In the genomic region with DNA sequence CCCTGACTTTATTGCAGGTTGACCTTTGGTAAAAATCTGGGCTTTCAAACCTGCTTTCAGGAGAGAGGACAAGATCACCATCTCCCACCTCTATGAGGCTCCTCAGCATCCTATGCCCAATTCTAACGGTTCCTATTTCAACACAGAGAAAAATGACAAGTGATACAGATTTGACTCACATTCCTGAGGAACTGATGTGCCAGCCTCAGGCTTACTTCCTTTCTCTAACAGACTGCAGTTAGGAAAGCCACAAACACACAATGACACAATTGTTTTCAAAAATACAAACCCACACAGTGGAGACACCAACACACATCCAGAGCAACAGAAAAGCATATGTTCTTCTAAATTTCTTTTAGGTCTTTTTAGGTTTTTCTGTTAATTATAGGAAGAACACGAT, we compare ENCODE assay signal across 1 mouse cellular context.
TF ChIP-seq lines count a peak whose summit lies in the region.

No protein-coding gene starts in this region.

TF ChIP-seq in myocyte, 11 proteins besides CTCF, POLR2A, EP300 and RAD21 (continued from another document):
- no peak for TF ChIP-seq USF1 (IDR thresholded peaks at IDR 0.05; ENCODE audit: low read depth)
- no peak for TF ChIP-seq REST (IDR thresholded peaks at IDR 0.05; ENCODE audit: insufficient read depth, insufficient read length)
- TF ChIP-seq POLR2AphosphoS2 (IDR thresholded peaks at IDR 0.05; ENCODE audit: insufficient read length, low read depth) = no peak
- TF ChIP-seq SRF (IDR thresholded peaks at IDR 0.05; ENCODE audit: control insufficient read depth, insufficient read length, low read depth) = no peak
- TF ChIP-seq MYOG (IDR thresholded peaks at IDR 0.05; ENCODE audit: control insufficient read depth in 1 of 3, insufficient read depth in 1 of 3, insufficient read length in 2 of 3, low read depth in 2 of 3) = no peak
